Mouse (Mus musculus): ENCODE data around the gene Serpina11.

GRCm38 (mm10) chr12:104000594-104000993 is 10.8 kb upstream of the Serpina11 start:
- TF ChIP-seq CTCF (IDR thresholded peaks at IDR 0.05; ENCODE audit: borderline replicate concordance, insufficient read depth, low read length) = no peak
- TF ChIP-seq POLR2A (IDR thresholded peaks at IDR 0.05; ENCODE audit: low read depth, low read length) = no peak

All from embryonic fibroblast, embryonic 13.5 days (primary cell).